Mouse (Mus musculus): ENCODE measurements around the gene Fut11.

Fut11 gene

DNA sequence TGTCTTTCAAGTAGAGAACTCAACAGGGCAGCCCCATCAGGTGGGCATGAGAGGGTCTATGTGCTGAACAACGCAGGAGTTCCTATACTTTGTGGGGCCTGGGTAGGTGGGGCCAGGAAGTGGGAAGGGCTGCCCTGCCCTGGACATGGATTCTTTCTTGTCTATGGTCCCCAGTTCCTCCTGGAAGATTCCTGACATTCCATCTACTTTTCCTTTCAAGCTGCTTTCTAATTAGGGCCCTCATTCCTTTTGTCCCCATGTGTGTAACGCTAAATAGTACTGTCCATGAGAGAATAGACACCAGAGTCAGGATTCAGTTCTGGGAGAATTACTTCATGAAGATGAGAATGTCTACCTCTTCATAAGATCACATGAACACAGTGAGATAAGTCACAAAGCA lies 31.2 kb upstream of the Fut11 start:
- ChIA-PET POLR2A (interaction anchor here in 3 of 4 experiments (0.7 to 5.9 kb wide), 9 partner anchors 8 to 833 kb away, joined by 3 to 84 read pairs (median 4); partner anchors contain the start of genes Sec24c (in 2 of the 3), Adk (in 1 of the 3), Anxa7 (in 1 of the 3) and Ap3m1 (in 1 of the 3)), CTCF (interaction anchor here in 2 of 4 experiments (0.8 to 1.2 kb wide), 2 partner anchors 87 to 88 kb away, joined by 3 read pairs; no protein-coding TSS in a partner anchor)

DNA sequence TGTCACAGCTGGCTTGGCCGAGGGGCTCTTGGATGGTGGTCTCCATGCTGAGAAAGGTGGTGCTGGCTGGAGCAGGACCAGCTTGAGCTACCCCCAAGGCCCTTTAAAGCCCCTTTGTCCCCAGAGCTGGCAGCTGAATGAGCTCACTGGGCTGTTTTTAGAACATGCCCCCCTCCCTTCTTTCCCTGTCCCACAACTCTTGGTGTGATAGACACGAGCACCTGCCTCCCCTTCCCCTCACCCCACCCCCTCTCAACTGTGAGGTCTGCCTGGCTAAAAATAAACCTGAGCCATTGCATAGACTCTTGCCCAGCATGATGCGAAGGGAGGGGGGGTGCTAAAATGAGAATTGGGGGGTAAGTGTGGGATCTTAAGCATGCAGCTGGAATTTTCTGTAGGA lies 30.3 kb upstream of the Fut11 start:
- ChIA-PET POLR2A (interaction anchor here in 2 of 4 experiments (0.5 to 5.9 kb wide), 9 partner anchors 8 to 409 kb away, joined by 3 to 84 read pairs (median 4); partner anchors contain the start of genes Sec24c (in 2 of the 2), Adk (in 1 of the 2), Anxa7 (in 1 of the 2) and Ap3m1 (in 1 of the 2)), CTCF (interaction anchor here in 3 of 4 experiments (0.6 to 1.2 kb wide), 3 partner anchors 9 to 88 kb away, joined by 3 read pairs; no protein-coding TSS in a partner anchor)

- CTCF ChIA-PET = no interaction called here
- POLR2A ChIA-PET = interaction anchor here in 1 of 4 experiments (1.8 to 1.9 kb wide), 2 partner anchors 27 to 188 kb away, joined by 4 to 6 read pairs; partner anchors contain the start of genes Anxa7 and Usp54
These were observed 27.3 kb upstream of the Fut11 start for GRCm38 (mm10) chr14:20667469-20667868.

DNA sequence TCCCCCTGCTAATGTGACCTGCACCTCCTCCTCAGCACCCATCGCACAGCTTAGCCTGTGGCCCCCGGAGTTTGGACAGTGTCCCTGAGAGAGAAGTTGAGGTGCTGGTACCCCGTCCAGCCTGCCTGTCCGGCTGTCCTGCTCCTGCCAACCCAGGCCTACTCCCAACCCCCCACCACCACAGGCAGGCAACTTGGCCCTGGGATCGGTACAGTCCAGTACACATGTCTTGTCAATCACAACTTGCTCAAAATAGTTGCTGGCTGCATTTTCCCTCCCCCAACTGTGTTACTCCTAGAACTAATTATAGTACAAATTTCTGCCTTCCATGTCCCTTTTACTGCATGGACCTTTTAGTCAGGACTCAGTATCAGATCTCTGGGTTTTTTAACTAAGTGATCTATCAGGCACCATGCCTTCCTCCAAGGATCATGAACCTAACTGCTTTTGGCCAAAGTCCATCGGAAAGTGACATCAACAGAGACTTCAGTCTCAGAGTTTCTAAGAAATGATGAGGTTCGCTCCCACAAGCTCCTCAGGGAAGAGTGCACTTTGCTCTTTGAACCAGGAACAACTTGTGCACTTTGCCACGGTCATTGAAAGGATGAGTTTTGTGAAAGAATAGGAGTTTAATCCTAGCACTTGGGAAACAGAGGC lies 26.5 kb upstream of the Fut11 start, which contains the start of gene Synpo2l:
Gene Synpo2l, minus strand, starts transcription at position 201 of the 657 bp plus-strand sequence.
- CTCF ChIA-PET = interaction anchor here in 1 of 4 experiments (1.1 kb wide), 1 partner anchor 290 kb away, joined by 3 read pairs; no protein-coding TSS in a partner anchor
- POLR2A ChIA-PET = no interaction called here

GRCm38 (mm10) chr14:20672990-20673389 lies 21.8 kb upstream of the Fut11 start:
- CTCF ChIA-PET = interaction anchor here (0.6 to 3.4 kb wide), 24 partner anchors 9 to 559 kb away, joined by 3 to 34 read pairs (median 4); partner anchors contain the start of genes Adk (in 1 of the 4), Ap3m1 (in 1 of the 4), Cfap70 (in 1 of the 4) and Mrps16 (in 1 of the 4)

DNA sequence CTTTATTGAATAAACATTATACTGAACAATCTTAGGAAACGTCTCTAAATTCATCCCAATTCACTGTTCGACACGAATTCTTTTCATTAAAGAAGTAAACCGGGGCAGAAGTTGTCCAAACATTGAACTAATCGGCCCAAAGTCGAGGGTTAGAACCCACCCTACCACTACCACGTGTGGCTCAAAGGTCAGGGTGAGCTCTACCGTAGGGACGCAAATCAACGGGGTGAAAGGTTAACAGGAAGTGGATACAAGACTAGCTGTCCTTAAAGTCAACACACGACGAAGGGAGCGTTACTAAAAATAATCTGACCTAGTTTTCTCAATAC lies 21.1 kb upstream of the Fut11 start:
- ChIA-PET POLR2A (interaction anchor here (0.5 to 5.3 kb wide), 99 partner anchors 8 to 1159 kb away, joined by 3 to 84 read pairs (median 5); partner anchors contain the start of genes Anxa7 (in 3 of the 4), Ppp3cb (in 3 of the 4), Usp54 (in 3 of the 4) and Adk (in 2 of the 4)), CTCF (interaction anchor here (0.5 to 3.4 kb wide), 24 partner anchors 8 to 560 kb away, joined by 3 to 34 read pairs (median 4); partner anchors contain the start of genes Adk (in 1 of the 4), Ap3m1 (in 1 of the 4), Cfap70 (in 1 of the 4) and Mrps16 (in 1 of the 4))

More at GRCm38 (mm10) chr14:20672990-20673389, 21.8 kb upstream of the Fut11 start:
- POLR2A ChIA-PET = interaction anchor here in 3 of 4 experiments (0.7 to 5.3 kb wide), 59 partner anchors 10 to 614 kb away, joined by 3 to 84 read pairs (median 6); partner anchors contain the start of genes Ppp3cb (in 3 of the 3), Anxa7 (in 2 of the 3), Fut11 (in 2 of the 3) and Usp54 (in 2 of the 3)

- CTCF ChIA-PET = interaction anchor here (0.5 to 3.4 kb wide), 16 partner anchors 13 to 560 kb away, joined by 3 to 34 read pairs (median 5); partner anchors contain the start of genes Adk (in 1 of the 4), Ap3m1 (in 1 of the 4) and Mrps16 (in 1 of the 4)
These were observed 20.5 kb upstream of the Fut11 start, which contains the start of gene Sec24c for GRCm38 (mm10) chr14:20674064-20674833. Gene Sec24c (plus strand): TSS chr14:20674308.

GRCm38 (mm10) chr14:20677906-20678305 lies 16.9 kb upstream of the Fut11 start:
- CTCF ChIA-PET = no interaction called here
- POLR2A ChIA-PET = interaction anchor here in 1 of 4 experiments (1.3 to 1.7 kb wide), 2 partner anchors 10 to 17 kb away, joined by 3 to 4 read pairs; partner anchors contain the start of gene Fut11

More at GRCm38 (mm10) chr14:20674064-20674833, 20.5 kb upstream of the Fut11 start, which contains the start of gene Sec24c:
- POLR2A ChIA-PET = interaction anchor here (0.5 to 5.3 kb wide), 109 partner anchors 8 to 1159 kb away, joined by 3 to 84 read pairs (median 4); partner anchors contain the start of genes Anxa7 (in 3 of the 4), Ppp3cb (in 3 of the 4), Usp54 (in 3 of the 4) and Adk (in 2 of the 4)

DNA sequence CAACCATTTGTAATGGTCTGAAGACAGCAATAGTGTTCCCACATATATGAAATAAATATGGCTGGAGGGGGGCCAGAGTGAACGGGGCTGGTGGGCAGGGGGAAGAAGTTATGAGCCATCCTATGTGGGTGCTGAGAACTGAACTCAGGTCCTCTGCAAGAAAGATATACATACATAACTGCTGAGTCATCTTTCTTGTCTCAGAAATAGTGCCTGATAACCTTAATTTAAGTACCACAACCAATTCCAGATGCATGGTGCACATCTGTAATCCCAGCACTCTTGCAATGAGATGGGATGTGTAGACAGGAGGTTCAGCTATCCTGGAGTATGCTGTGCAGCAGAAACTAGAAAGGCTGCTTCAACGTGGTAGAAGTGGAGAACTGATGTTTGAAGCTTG lies 13.0 kb upstream of the Fut11 start:
- CTCF ChIA-PET = interaction anchor here in 1 of 4 experiments (1.1 to 2.0 kb wide), 4 partner anchors 9 to 20 kb away, joined by 3 to 5 read pairs (median 3); no protein-coding TSS in a partner anchor

GRCm38 (mm10) chr14:20682498-20682897 lies 12.3 kb upstream of the Fut11 start:
- POLR2A ChIA-PET = interaction anchor here in 3 of 4 experiments (0.5 to 6.4 kb wide), 16 partner anchors 8 to 246 kb away, joined by 3 to 43 read pairs (median 6); partner anchors contain the start of genes Fut11 (in 3 of the 3), Sec24c (in 2 of the 3), Chchd1 (in 1 of the 3) and Usp54 (in 1 of the 3)
- CTCF ChIA-PET = interaction anchor here in 2 of 4 experiments (0.6 to 2.0 kb wide), 9 partner anchors 9 to 368 kb away, joined by 3 to 5 read pairs (median 3); no protein-coding TSS in a partner anchor

More for the DNA sequence above, 13.0 kb upstream of the Fut11 start:
- POLR2A ChIA-PET = interaction anchor here in 2 of 4 experiments (1.0 to 6.4 kb wide), 12 partner anchors 8 to 247 kb away, joined by 3 to 43 read pairs (median 8); partner anchors contain the start of genes Fut11 (in 2 of the 2), Sec24c (in 2 of the 2), Chchd1 (in 1 of the 2) and Usp54 (in 1 of the 2)

GRCm38 (mm10) chr14:20686576-20686975 lies 8.2 kb upstream of the Fut11 start:
- POLR2A ChIA-PET = interaction anchor here in 2 of 4 experiments (1.0 to 5.3 kb wide), 5 partner anchors 12 to 21 kb away, joined by 3 to 34 read pairs (median 4); partner anchors contain the start of genes Chchd1 (in 1 of the 2), Sec24c (in 1 of the 2) and Zswim8 (in 1 of the 2)
- CTCF ChIA-PET = interaction anchor here in 1 of 4 experiments (0.6 kb wide), 1 partner anchor 69 kb away, joined by 3 read pairs; no protein-coding TSS in a partner anchor

GRCm38 (mm10) chr14:20689009-20689408 lies 5.8 kb upstream of the Fut11 start:
- POLR2A ChIA-PET = interaction anchor here in 2 of 4 experiments (0.5 to 1.6 kb wide), 6 partner anchors 10 to 213 kb away, joined by 3 to 4 read pairs (median 3); no protein-coding TSS in a partner anchor
- CTCF ChIA-PET = no interaction called here

- ChIA-PET CTCF (no interaction called here), POLR2A (interaction anchor here in 2 of 4 experiments (1.9 to 5.1 kb wide), 4 partner anchors 9 to 18 kb away, joined by 7 to 43 read pairs (median 20); partner anchors contain the start of gene Sec24c (in 2 of the 2))
These were observed 3.0 kb upstream of the Fut11 start for GRCm38 (mm10) chr14:20691772-20692171.

GRCm38 (mm10) chr14:20693589-20694101 lies 1.1 kb upstream of the Fut11 start:
- ChIA-PET POLR2A (interaction anchor here (0.6 to 5.1 kb wide), 21 partner anchors 8 to 1120 kb away, joined by 3 to 43 read pairs (median 4); partner anchors contain the start of genes Sec24c (in 3 of the 4), Zswim8 (in 2 of the 4), Adk (in 1 of the 4) and Ap3m1 (in 1 of the 4)), CTCF (interaction anchor here in 2 of 4 experiments (0.9 to 1.2 kb wide), 3 partner anchors 12 to 105 kb away, joined by 3 read pairs; no protein-coding TSS in a partner anchor)

DNA sequence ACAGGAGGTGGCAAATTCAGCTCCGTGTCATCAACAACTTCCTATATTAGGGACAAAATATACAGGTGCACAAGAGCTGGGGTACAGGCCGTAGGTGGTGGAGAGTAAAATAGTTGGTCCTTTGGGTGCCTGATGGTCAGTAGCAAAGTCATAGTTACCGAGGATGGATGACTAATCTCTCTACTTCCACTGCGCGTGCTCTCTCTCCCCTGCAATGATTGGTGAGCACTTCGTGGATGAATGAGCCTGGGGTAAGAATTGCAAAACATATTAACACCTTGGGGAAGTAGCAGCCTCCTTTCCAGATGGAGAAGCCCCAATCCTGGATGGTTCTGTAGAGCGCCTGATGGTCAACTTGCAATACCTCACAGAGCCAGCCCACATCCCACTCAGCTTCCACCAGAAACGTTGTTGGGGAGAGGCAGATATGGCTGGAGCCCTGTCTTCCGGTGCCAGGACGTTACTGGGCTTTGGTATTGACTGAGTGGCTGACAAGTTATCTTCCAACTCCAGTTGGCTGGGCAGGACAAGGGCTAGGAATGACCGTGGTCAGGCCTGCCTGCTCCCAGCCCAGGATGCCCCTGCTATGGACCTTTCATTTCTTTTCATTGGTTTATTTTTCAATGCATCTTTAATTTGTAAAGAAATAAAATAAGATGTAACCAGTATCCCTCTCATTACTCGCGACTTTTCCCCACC lies 434 bp upstream of the Fut11 start:
- ChIA-PET CTCF (interaction anchor here in 1 of 4 experiments (0.9 to 2.5 kb wide), 4 partner anchors 22 to 104 kb away, joined by 3 to 8 read pairs (median 6); no protein-coding TSS in a partner anchor), POLR2A (interaction anchor here (0.6 to 5.1 kb wide), 23 partner anchors 9 to 381 kb away, joined by 3 to 43 read pairs (median 4); partner anchors contain the start of genes Sec24c (in 3 of the 4), Vcl (in 2 of the 4), Zswim8 (in 2 of the 4) and Adk (in 1 of the 4))

Measured in embryonic stem cell, embryonic (primary cell).